Mouse (Mus musculus): ENCODE measurements around the gene Plekhb1.

GRCm38 (mm10) chr7:100637657-100638056 is 24.6 kb downstream of the Plekhb1 start:
- TF ChIP-seq CTCF (IDR thresholded peaks at IDR 0.05; ENCODE audit: low read depth) = peak; percentile 74
- TF ChIP-seq EP300 (optimal IDR thresholded peaks at IDR 0.05) = no peak
